Mouse (Mus musculus) limb, embryonic 15.5 days (tissue): ENCODE data around the gene Adgrv1. TPM values are rescaled to one million over a fixed set of nuclear protein-coding genes. Genes with fewer than 3 reads are reported as not detected.

Experiments
- ATAC-seq: fragments of 200-750 bp; cut with Nextera tagmentation; 2 replicates; pipeline ENCODE4 v1.8.0; 2017; ENCODE audit warnings: low read depth, moderate TSS enrichment; ENCODE audit not compliant: insufficient number of reproducible peaks, low FRiP score, low TSS enrichment
- H3K27ac ChIP-seq: fragments of 300-500 bp; sonication (generic); 2 replicates; pipeline ENCODE4 v1.5.1; 2015; ENCODE audit warnings: moderate library complexity, mild to moderate bottlenecking, inconsistent platforms
- H3K27me3 ChIP-seq: fragments of 300-500 bp; sonication (generic); 2 replicates; pipeline ENCODE4 v1.6.1; 2015; ENCODE audit warnings: inconsistent platforms
- H3K36me3 ChIP-seq: fragments of 300-500 bp; sonication (generic); 2 replicates; pipeline ENCODE4 v1.6.1; 2015; ENCODE audit warnings: inconsistent platforms
- H3K4me1 ChIP-seq: fragments of 300-500 bp; sonication (generic); 2 replicates; pipeline ENCODE4 v1.6.1; 2015; ENCODE audit warnings: inconsistent platforms
- H3K4me2 ChIP-seq: fragments of 300-500 bp; sonication (generic); 2 replicates; pipeline ENCODE4 v1.6.1; 2015; ENCODE audit warnings: mild to moderate bottlenecking, inconsistent platforms
- H3K4me3 ChIP-seq: fragments of 300-500 bp; sonication (generic); 2 replicates; pipeline ENCODE4 v1.5.1; 2015; ENCODE audit warnings: mild to moderate bottlenecking, inconsistent platforms
- H3K9ac ChIP-seq: fragments of 300-500 bp; sonication (generic); 2 replicates; pipeline ENCODE4 v1.6.1; 2015; ENCODE audit warnings: inconsistent platforms
- H3K9me3 ChIP-seq: fragments of 300-500 bp; sonication (generic); 2 replicates; pipeline ENCODE4 v1.6.1; 2016; ENCODE audit warnings: inconsistent platforms
- WGBS: fragments of 180-500 bp; shearing (Covaris S2); methylation state at CpG from one replicate; pipeline ENCODE4 v1.1.7; 2015; 5-methylcytosine and 5-hydroxymethylcytosine counted together
- polyA plus RNA-seq: library from polyadenylated mRNA; unstranded; fragments of >200 nt; fragmentation: Nextera tagmentation; extraction: Ambion mirVana; gene quantifications from 2 replicates; pipeline ENCODE4 v1.2.1, GENCODE M21; 2015

Gene Adgrv1
- polyA plus RNA-seq, 1 experiment from 2014 or later = 0.58 TPM

GRCm38 (mm10) chr13:81211436-81211835 lies 421.5 kb downstream of the Adgrv1 start:
- H3K4me3 ChIP-seq = no peak overlapping the region
- no peak for ATAC-seq
- H3K36me3 ChIP-seq = no peaks in the 10 kb centered on the region
- 56% methylated on average over 1 of the region's 1 CpGs for WGBS
- no peaks in the 10 kb centered on the region for H3K9me3 ChIP-seq
- H3K9ac ChIP-seq = no peak overlapping the region
- H3K27ac ChIP-seq = no peak overlapping the region
- no peaks in the 10 kb centered on the region for H3K27me3 ChIP-seq
- H3K4me2 ChIP-seq = no peak overlapping the region
- H3K4me1 ChIP-seq = no peaks in the 10 kb centered on the region

GRCm38 (mm10) chr13:81210516-81210915 lies 422.4 kb downstream of the Adgrv1 start:
- ATAC-seq = no peak
- Histone ChIP-seq H3K4me3 (no peak overlapping the region), H3K4me2 (no peak overlapping the region), H3K27me3 (no peaks in the 10 kb centered on the region), H3K4me1 (no peaks in the 10 kb centered on the region), H3K36me3 (no peaks in the 10 kb centered on the region), H3K9me3 (no peaks in the 10 kb centered on the region), H3K27ac (no peak overlapping the region), H3K9ac (no peak overlapping the region)
- 94% methylated on average over 2 of the region's 2 CpGs for WGBS

GRCm38 (mm10) chr13:81209815-81210214 lies 423.1 kb downstream of the Adgrv1 start:
- no peak overlapping the region for H3K4me3 ChIP-seq
- no peaks in the 10 kb centered on the region for H3K9me3 ChIP-seq
- H3K27me3 ChIP-seq = no peaks in the 10 kb centered on the region
- 87% methylated on average over 3 of the region's 3 CpGs for WGBS
- H3K4me2 ChIP-seq = no peak overlapping the region
- H3K27ac ChIP-seq = no peak overlapping the region
- H3K9ac ChIP-seq = no peak overlapping the region
- H3K36me3 ChIP-seq = no peaks in the 10 kb centered on the region
- ATAC-seq = no peak
- H3K4me1 ChIP-seq = no peaks in the 10 kb centered on the region

- Histone ChIP-seq H3K36me3 (no peaks in the 10 kb centered on the region), H3K9ac (no peak overlapping the region), H3K4me3 (no peak overlapping the region), H3K4me1 (no peaks in the 10 kb centered on the region), H3K27me3 (no peaks in the 10 kb centered on the region), H3K9me3 (no peaks in the 10 kb centered on the region), H3K4me2 (no peak overlapping the region), H3K27ac (no peak overlapping the region)
- WGBS = 36% methylated on average over 1 of the region's 1 CpGs
- no peak for ATAC-seq
Measured at GRCm38 (mm10) chr13:81208106-81208613, 424.8 kb downstream of the Adgrv1 start.

GRCm38 (mm10) chr13:81181966-81182908 lies 450.7 kb downstream of the Adgrv1 start:
- no peaks in the 10 kb centered on the region for H3K9me3 ChIP-seq
- no peaks in the 10 kb centered on the region for H3K27me3 ChIP-seq
- 49% methylated on average over 12 of the region's 12 CpGs for WGBS
- H3K27ac ChIP-seq = peak overlapping the region; percentile 69
- no peak overlapping the region for H3K4me2 ChIP-seq
- no peaks in the 10 kb centered on the region for H3K36me3 ChIP-seq
- peaks cover 15% of the 10 kb centered on the region; the same call in 1 of the 2 replicates for H3K4me1 ChIP-seq
- no peak overlapping the region for H3K9ac ChIP-seq
- no peak overlapping the region for H3K4me3 ChIP-seq
- peak; percentile 55; the same call in 1 of the 2 replicates for ATAC-seq

- no peaks in the 10 kb centered on the region for H3K27me3 ChIP-seq
- H3K27ac ChIP-seq = peak overlapping the region; percentile 69
- H3K36me3 ChIP-seq = no peaks in the 10 kb centered on the region
- H3K9me3 ChIP-seq = no peaks in the 10 kb centered on the region
- no peak overlapping the region for H3K4me3 ChIP-seq
- 36% methylated on average over 4 of the region's 4 CpGs for WGBS
- H3K4me2 ChIP-seq = no peak overlapping the region
- peaks cover 15% of the 10 kb centered on the region; the same call in 1 of the 2 replicates for H3K4me1 ChIP-seq
- no peak overlapping the region for H3K9ac ChIP-seq
- ATAC-seq = no peak
Measured at GRCm38 (mm10) chr13:81181459-81181858, 451.5 kb downstream of the Adgrv1 start.

- no peak for ATAC-seq
- no peak overlapping the region for H3K9ac ChIP-seq
- H3K27me3 ChIP-seq = no peaks in the 10 kb centered on the region
- WGBS = 78% methylated on average over 4 of the region's 4 CpGs
- no peaks in the 10 kb centered on the region for H3K36me3 ChIP-seq
- no peak overlapping the region for H3K4me2 ChIP-seq
- no peak overlapping the region for H3K27ac ChIP-seq
- no peaks in the 10 kb centered on the region for H3K9me3 ChIP-seq
- no peak overlapping the region for H3K4me3 ChIP-seq
- peaks cover 7% of the 10 kb centered on the region; the same call in 1 of the 2 replicates for H3K4me1 ChIP-seq
Measured at GRCm38 (mm10) chr13:81176820-81177219, 456.1 kb downstream of the Adgrv1 start.

- 65% methylated on average over 3 of the region's 3 CpGs for WGBS
- no peak for ATAC-seq
- H3K4me1 ChIP-seq = 0 out of 2 replicates have a peak, but pooled peaks cover 2% of the 10 kb centered on the region
- H3K9me3 ChIP-seq = no peaks in the 10 kb centered on the region
- H3K36me3 ChIP-seq = no peaks in the 10 kb centered on the region
- H3K4me3 ChIP-seq = no peak overlapping the region
- no peaks in the 10 kb centered on the region for H3K27me3 ChIP-seq
- no peak overlapping the region for H3K4me2 ChIP-seq
- no peak overlapping the region for H3K9ac ChIP-seq
- H3K27ac ChIP-seq = no peak overlapping the region
Measured at GRCm38 (mm10) chr13:81176071-81176470, 456.9 kb downstream of the Adgrv1 start.

GRCm38 (mm10) chr13:81171115-81171514 lies 461.8 kb downstream of the Adgrv1 start:
- WGBS = 72% methylated on average over 3 of the region's 3 CpGs
- no peak for ATAC-seq
- H3K27ac ChIP-seq = no peak overlapping the region
- no peak overlapping the region for H3K4me3 ChIP-seq
- H3K27me3 ChIP-seq = no peaks in the 10 kb centered on the region
- H3K36me3 ChIP-seq = no peaks in the 10 kb centered on the region
- no peak overlapping the region for H3K9ac ChIP-seq
- no peak overlapping the region for H3K4me2 ChIP-seq
- H3K9me3 ChIP-seq = no peaks in the 10 kb centered on the region
- no peaks in the 10 kb centered on the region for H3K4me1 ChIP-seq

GRCm38 (mm10) chr13:81167450-81167849 lies 465.5 kb downstream of the Adgrv1 start:
- H3K4me3 ChIP-seq = no peak overlapping the region
- ATAC-seq = no peak
- WGBS = 54% methylated on average over 6 of the region's 6 CpGs
- no peaks in the 10 kb centered on the region for H3K27me3 ChIP-seq
- H3K9ac ChIP-seq = no peak overlapping the region
- no peak overlapping the region for H3K4me2 ChIP-seq
- no peaks in the 10 kb centered on the region for H3K4me1 ChIP-seq
- no peaks in the 10 kb centered on the region for H3K9me3 ChIP-seq
- no peak overlapping the region for H3K27ac ChIP-seq
- no peaks in the 10 kb centered on the region for H3K36me3 ChIP-seq

- Histone ChIP-seq H3K4me2 (no peak overlapping the region), H3K9ac (no peak overlapping the region), H3K9me3 (no peaks in the 10 kb centered on the region), H3K36me3 (no peaks in the 10 kb centered on the region), H3K27me3 (no peaks in the 10 kb centered on the region), H3K27ac (no peak overlapping the region), H3K4me1 (no peaks in the 10 kb centered on the region), H3K4me3 (no peak overlapping the region)
- no peak for ATAC-seq
- 12% methylated on average over 2 of the region's 2 CpGs for WGBS
Measured at GRCm38 (mm10) chr13:81159808-81160207, 473.1 kb downstream of the Adgrv1 start.

- no peaks in the 10 kb centered on the region for H3K27me3 ChIP-seq
- no peak overlapping the region for H3K27ac ChIP-seq
- no peaks in the 10 kb centered on the region for H3K4me1 ChIP-seq
- H3K9ac ChIP-seq = no peak overlapping the region
- no peak for ATAC-seq
- no peaks in the 10 kb centered on the region for H3K9me3 ChIP-seq
- no peak overlapping the region for H3K4me3 ChIP-seq
- H3K36me3 ChIP-seq = no peaks in the 10 kb centered on the region
- H3K4me2 ChIP-seq = no peak overlapping the region
Measured at GRCm38 (mm10) chr13:81155322-81155721, 477.6 kb downstream of the Adgrv1 start.
